Mouse (Mus musculus) heart, adult 2 months (tissue): ENCODE data around the gene Rhbdf2. TPM values are rescaled to one million over a fixed set of nuclear protein-coding genes. Genes with fewer than 3 reads are reported as not detected.

Source experiments
- DNase-seq, 2 experiments: peaks; one replicate each; pipeline ENCODE4 v3.0.0; 2021
- H3K27ac ChIP-seq: fragments of 200-600 bp; 2 replicates; pipeline ENCODE4 v1.8.1; 2022
- H3K27me3 ChIP-seq: fragments of 200-500 bp; 2 replicates; pipeline ENCODE4 v1.6.1; 2012; ENCODE audit warnings: mild to moderate bottlenecking, low read length, inconsistent platforms, mixed read lengths; ENCODE audit not compliant: control insufficient read depth, insufficient read depth
- H3K36me3 ChIP-seq: fragments of 200-500 bp; 2 replicates; pipeline ENCODE4 v1.6.1; 2012; ENCODE audit warnings: low read length, inconsistent platforms; ENCODE audit not compliant: control insufficient read depth, insufficient read depth
- H3K4me1 ChIP-seq: fragments of 200-500 bp; 2 replicates; pipeline ENCODE4 v1.6.1; 2011; ENCODE audit warnings: low read length; ENCODE audit not compliant: control insufficient read depth, insufficient read depth
- H3K4me3 ChIP-seq: fragments of 200-600 bp; 2 replicates; pipeline ENCODE4 v1.8.1; 2022
- H3K79me2 ChIP-seq: fragments of 200-500 bp; replicated peaks from 2 replicates; pipeline ENCODE4 v1.6.1; 2012; ENCODE audit warnings: mild to moderate bottlenecking, inconsistent platforms, low read length, moderate library complexity, mixed read lengths; ENCODE audit not compliant: control insufficient read depth, insufficient read depth
- H3K9ac ChIP-seq: fragments of 200-500 bp; 2 replicates; pipeline ENCODE4 v1.6.1; 2012; ENCODE audit warnings: low read depth, mild to moderate bottlenecking, control low read depth, inconsistent platforms, low read length, mixed read lengths
- CTCF ChIP-seq: fragments of 200-600 bp; IDR thresholded peaks from 2 replicates; pipeline ENCODE4 v1.8.1; 2022; ENCODE audit warnings: antibody characterized with exemption, mild to moderate bottlenecking, moderate library complexity
- EP300 ChIP-seq: fragments of 200-500 bp; IDR thresholded peaks from 2 replicates; pipeline ENCODE4 v1.6.1; 2011; ENCODE audit warnings: low read depth, low read length, control low read depth; ENCODE audit not compliant: insufficient read depth
- POLR2A ChIP-seq: fragments of 200-500 bp; IDR thresholded peaks from 2 replicates; pipeline ENCODE4 v1.6.1; 2011; ENCODE audit warnings: mild to moderate bottlenecking, low read depth, low read length, control low read depth; ENCODE audit not compliant: insufficient read depth
- WGBS: fragments of 180-500 bp; shearing (Covaris S2); methylation state at CpG from one replicate; pipeline ENCODE4 v1.1.7; 2018; 5-methylcytosine and 5-hydroxymethylcytosine counted together
- intact Hi-C: fragments of 180-260 bp; cut with DNase I; formaldehyde crosslinking; loops from one replicate; pipeline ENCODE4 v1.15.1; 2025
- polyA plus RNA-seq: library from polyadenylated mRNA; depleted of rRNA; stranded (reverse); fragments of >200 nt; gene quantifications from 2 replicates; pipeline ENCODE4 v1.2.3, GENCODE M21; 2012
- total RNA-seq, 2 experiments: library from RNA; stranded (reverse); gene quantifications; 2 replicates each; pipeline ENCODE4 v1.2.3; 2021

Rhbdf2 gene
- total and polyA plus RNA-seq, 3 experiments = 10.8 to 19.2 (median 11.2) TPM

- peaks cover 3% of the 10 kb centered on the region; the same call in 1 of the 2 replicates for H3K27me3 ChIP-seq
- TF ChIP-seq EP300 (0 out of 2 replicates have a peak, but pooled peaks have one; percentile 1), CTCF (peak; percentile 56), POLR2A (peak; percentile 99)
- H3K27ac ChIP-seq = peak overlapping the region; percentile 92
- no peaks in the 10 kb centered on the region for H3K79me2 ChIP-seq
- 9% methylated on average over 22 of the region's 22 CpGs for WGBS
- DNase-seq = peak; percentile 87 to 95
- H3K4me1 ChIP-seq = peaks cover 6% of the 10 kb centered on the region
- H3K36me3 ChIP-seq = no peaks in the 10 kb centered on the region
- intact Hi-C loops = no loop called here
- H3K9ac ChIP-seq = peak overlapping the region; percentile 81
- H3K4me3 ChIP-seq = peak overlapping the region; percentile 54
Observed at GRCm38 (mm10) chr11:116657311-116658223, 30.7 kb upstream of the Rhbdf2 start.

GRCm38 (mm10) chr11:116656348-116657191, 29.8 kb upstream of the Rhbdf2 start:
- 55% methylated on average over 16 of the region's 16 CpGs for WGBS
- DNase-seq = peak in 1 of 2 experiments; percentile 43
- Histone ChIP-seq H3K27me3 (peaks cover 3% of the 10 kb centered on the region; the same call in 1 of the 2 replicates), H3K79me2 (no peaks in the 10 kb centered on the region), H3K36me3 (no peaks in the 10 kb centered on the region), H3K9ac (no peak overlapping the region), H3K4me1 (peaks cover 6% of the 10 kb centered on the region), H3K4me3 (no peak overlapping the region), H3K27ac (peak overlapping the region; percentile 92; the same call in 1 of the 2 replicates)
- TF ChIP-seq POLR2A = no peak
- no peak for TF ChIP-seq CTCF
- no peak for TF ChIP-seq EP300
- intact Hi-C loops = no loop called here

GRCm38 (mm10) chr11:116654255-116654821, 27.5 kb upstream of the Rhbdf2 start, which contains the start of gene Cygb:
Cygb (minus strand) TSS chr11:116654313.
- Histone ChIP-seq H3K27me3 (peaks cover 3% of the 10 kb centered on the region; the same call in 1 of the 2 replicates), H3K27ac (peak within 1 kb of the TSS; percentile 82), H3K4me3 (peak within 1 kb of the TSS; percentile 59), H3K79me2 (no peaks in the 10 kb centered on the region), H3K9ac (peak within 1 kb of the TSS; percentile 94), H3K4me1 (peaks cover 6% of the 10 kb centered on the region), H3K36me3 (no peaks in the 10 kb centered on the region)
- intact Hi-C loops = no loop called here
- peak; percentile 73 to 75 for DNase-seq
- WGBS = 11% methylated on average over 28 of the region's 28 CpGs
- TF ChIP-seq CTCF = no peak
- TF ChIP-seq EP300 = no peak
- TF ChIP-seq POLR2A = no peak

- no peaks in the 10 kb centered on the region for H3K79me2 ChIP-seq
- peak; percentile 59 to 70 for DNase-seq
- H3K9ac ChIP-seq = peak overlapping the region; percentile 94
- intact Hi-C loops = no loop called here
- H3K4me1 ChIP-seq = peaks cover 8% of the 10 kb centered on the region
- H3K36me3 ChIP-seq = no peaks in the 10 kb centered on the region
- peak overlapping the region; percentile 59 for H3K4me3 ChIP-seq
- H3K27ac ChIP-seq = peak overlapping the region; percentile 82
- WGBS = under 1% methylated on average over 44 of the region's 47 CpGs
- peaks cover 3% of the 10 kb centered on the region; the same call in 1 of the 2 replicates for H3K27me3 ChIP-seq
- TF ChIP-seq POLR2A = peak; percentile 47; the same call in 1 of the 2 replicates
- no peak for TF ChIP-seq EP300
- no peak for TF ChIP-seq CTCF
Observed at GRCm38 (mm10) chr11:116653709-116654221, 26.9 kb upstream of the Rhbdf2 start.

- H3K4me3 ChIP-seq = peak within 1 kb of the TSS; percentile 59
- H3K4me1 ChIP-seq = peaks cover 9% of the 10 kb centered on the region
- peak within 1 kb of the TSS; percentile 94 for H3K9ac ChIP-seq
- intact Hi-C loops = no loop called here
- peaks cover 3% of the 10 kb centered on the region; the same call in 1 of the 2 replicates for H3K27me3 ChIP-seq
- no peak for DNase-seq
- WGBS = 8% methylated on average over 10 of the region's 10 CpGs
- TF ChIP-seq EP300 (no peak), CTCF (no peak), POLR2A (no peak)
- peak within 1 kb of the TSS; percentile 82 for H3K27ac ChIP-seq
- no peaks in the 10 kb centered on the region for H3K79me2 ChIP-seq
- H3K36me3 ChIP-seq = no peaks in the 10 kb centered on the region
Observed at GRCm38 (mm10) chr11:116653234-116653633, 26.4 kb upstream of the Rhbdf2 start, which contains the start of gene Prcd. Prcd (plus strand) TSS chr11:116653534.
